Mouse (Mus musculus): Measurements from ENCODE around the gene Nlrp6.

GRCm38 (mm10) chr7:140939669-140940171 is 19.0 kb downstream of the Nlrp6 start:
- TF ChIP-seq CTCF (IDR thresholded peaks at IDR 0.05; ENCODE audit: low read depth): no peak
- no peak for TF ChIP-seq EP300 (IDR thresholded peaks at IDR 0.05; ENCODE audit: low read depth)
